Mouse (Mus musculus) CH12.LX (cell line): ENCODE measurements around the gene Nono. TPM values are rescaled to one million over a fixed set of nuclear protein-coding genes. Genes with fewer than 3 reads are reported as not detected.

ENCODE experiments used
- DNase-seq: peaks from one replicate; pipeline ENCODE4 v3.0.0-alpha.2; 2013; ENCODE audit errors: extremely low read depth
- H3K27ac ChIP-seq: 2 replicates; pipeline ENCODE4 v1.5.1; 2012; ENCODE audit warnings: low read depth, mild to moderate bottlenecking, control low read depth, moderate library complexity; ENCODE audit not compliant: insufficient read depth
- H3K27me3 ChIP-seq: replicated peaks from 2 replicates; pipeline ENCODE3; 2012; ENCODE audit warnings: inconsistent platforms
- H3K36me3 ChIP-seq, 2 experiments: replicated peaks in 1 of 2; 2 replicates each; pipeline versions ENCODE3 to v1.6.1; 2012; ENCODE audit warnings: inconsistent platforms in 1 of 2, low read length in 1 of 2, mild to moderate bottlenecking in 1 of 2, mixed read lengths in 1 of 2, moderate library complexity in 1 of 2; ENCODE audit not compliant: control insufficient read depth in 1 of 2, insufficient read depth in 1 of 2
- H3K4me1 ChIP-seq, 2 experiments: 2 replicates each; pipeline ENCODE4 v1.6.1; 2012; ENCODE audit warnings: inconsistent platforms in 1 of 2, moderate library complexity in 1 of 2; ENCODE audit not compliant: insufficient read depth in 2 of 2, control insufficient read depth in 1 of 2
- H3K4me2 ChIP-seq: 2 replicates; pipeline ENCODE4 v1.6.1; 2012; ENCODE audit warnings: low read depth, mild to moderate bottlenecking, control low read depth; ENCODE audit not compliant: poor library complexity, insufficient read depth, severe bottlenecking
- H3K4me3 ChIP-seq, 3 experiments: fragments of 150-350 bp in 1 of 3; sonication (generic) in 1 of 3; replicated peaks in 1 of 3; 2 replicates each; pipeline versions ENCODE3 to v1.5.1; 2011 to 2012; ENCODE audit warnings: low read depth in 2 of 3, low read length in 2 of 3, mild to moderate bottlenecking in 2 of 3, moderate library complexity in 2 of 3, control low read depth in 1 of 3, improper control_type of control experiment in 1 of 3, inconsistent platforms in 1 of 3, mixed read lengths in 1 of 3; ENCODE audit not compliant: poor library complexity in 1 of 3
- H3K79me2 ChIP-seq: replicated peaks from 2 replicates; pipeline ENCODE4 v1.6.1; 2012; ENCODE audit warnings: mild to moderate bottlenecking, moderate library complexity; ENCODE audit not compliant: control insufficient read depth, poor library complexity, insufficient read depth, severe bottlenecking; ENCODE audit errors: extremely low read depth
- H3K9ac ChIP-seq: 2 replicates; pipeline ENCODE4 v1.6.1; 2012; ENCODE audit warnings: low read depth, mild to moderate bottlenecking, control low read depth, moderate library complexity; ENCODE audit not compliant: insufficient read depth
- H3K9me3 ChIP-seq: replicated peaks from 2 replicates; pipeline ENCODE3; 2012; ENCODE audit warnings: low read length, inconsistent platforms, mixed read lengths
- BHLHE40 ChIP-seq: IDR thresholded peaks from 2 replicates; pipeline ENCODE4 v1.6.1; 2011; ENCODE audit warnings: mild to moderate bottlenecking, low read depth, low read length, improper control_type of control experiment
- CHD2 ChIP-seq: IDR thresholded peaks from 2 replicates; pipeline ENCODE4 v1.6.1; 2011; ENCODE audit warnings: low read length, improper control_type of control experiment
- CTCF ChIP-seq, 2 experiments: IDR thresholded peaks in 1 of 2; conservative IDR thresholded peaks in 1 of 2; 2 replicates each; pipeline ENCODE4 v1.5.1; 2011 to 2012; ENCODE audit warnings: low read depth in 2 of 2, low read length in 2 of 2, improper control_type of control experiment in 1 of 2, inconsistent platforms in 1 of 2, mild to moderate bottlenecking in 1 of 2, moderate library complexity in 1 of 2
- ELF1 ChIP-seq: IDR thresholded peaks from 2 replicates; pipeline ENCODE4 v1.6.1; 2014; ENCODE audit warnings: low read depth, mild to moderate bottlenecking, inconsistent platforms, low read length, improper control_type of control experiment
- ETS1 ChIP-seq: conservative IDR thresholded peaks from 2 replicates; pipeline ENCODE4 v1.6.1; 2012; ENCODE audit warnings: low read depth, mild to moderate bottlenecking, inconsistent platforms, low read length, improper control_type of control experiment, moderate library complexity
- HCFC1 ChIP-seq: IDR thresholded peaks from 2 replicates; pipeline ENCODE4 v1.6.1; 2012; ENCODE audit warnings: low read depth, mild to moderate bottlenecking, inconsistent platforms, low read length, improper control_type of control experiment
- IRF4 ChIP-seq: IDR thresholded peaks from 2 replicates; pipeline ENCODE4 v1.6.1; 2014; ENCODE audit warnings: low read depth, mild to moderate bottlenecking, inconsistent platforms, low read length, improper control_type of control experiment
- KAT2A ChIP-seq: IDR thresholded peaks from 2 replicates; pipeline ENCODE4 v1.6.1; 2012; ENCODE audit warnings: low read length, improper control_type of control experiment, inconsistent platforms; ENCODE audit not compliant: insufficient replicate concordance
- MAFK ChIP-seq: IDR thresholded peaks from 2 replicates; pipeline ENCODE4 v1.6.1; 2011; ENCODE audit warnings: low read length, improper control_type of control experiment; ENCODE audit not compliant: insufficient replicate concordance
- MAX ChIP-seq: IDR thresholded peaks from 2 replicates; pipeline ENCODE4 v1.6.1; 2011; ENCODE audit warnings: low read length, improper control_type of control experiment
- MAZ ChIP-seq: IDR thresholded peaks from 2 replicates; pipeline ENCODE4 v1.6.1; 2012; ENCODE audit warnings: low read depth, mild to moderate bottlenecking, inconsistent platforms, low read length, improper control_type of control experiment, moderate library complexity
- MXI1 ChIP-seq: IDR thresholded peaks from 2 replicates; pipeline ENCODE4 v1.6.1; 2011; ENCODE audit warnings: mild to moderate bottlenecking, low read depth, low read length, improper control_type of control experiment
- MYC ChIP-seq: IDR thresholded peaks from 2 replicates; pipeline ENCODE4 v1.6.1; 2011; ENCODE audit warnings: low read depth, mild to moderate bottlenecking, improper control_type of control experiment, low read length
- NELFE ChIP-seq: IDR thresholded peaks from 2 replicates; pipeline ENCODE4 v1.6.1; 2011; ENCODE audit warnings: low read depth, low read length, improper control_type of control experiment
- NRF1 ChIP-seq: IDR thresholded peaks from 2 replicates; pipeline ENCODE4 v1.6.1; 2014; ENCODE audit warnings: low read depth, mild to moderate bottlenecking, inconsistent platforms, low read length, improper control_type of control experiment, moderate library complexity
- POLR2A ChIP-seq: IDR thresholded peaks from 2 replicates; pipeline ENCODE4 v1.6.1; 2011; ENCODE audit warnings: low read depth, mild to moderate bottlenecking, improper control_type of control experiment, low read length
- SIN3A ChIP-seq: IDR thresholded peaks from 2 replicates; pipeline ENCODE4 v1.6.1; 2012; ENCODE audit warnings: low read length, improper control_type of control experiment, inconsistent platforms
- TBP ChIP-seq: conservative IDR thresholded peaks from 2 replicates; pipeline ENCODE4 v1.6.1; 2011; ENCODE audit warnings: low read depth, low read length, improper control_type of control experiment
- UBTF ChIP-seq: IDR thresholded peaks from 2 replicates; pipeline ENCODE4 v1.6.1; 2012; ENCODE audit warnings: low read depth, mild to moderate bottlenecking, inconsistent platforms, low read length, improper control_type of control experiment, moderate library complexity
- USF2 ChIP-seq: conservative IDR thresholded peaks from 2 replicates; pipeline ENCODE4 v1.6.1; 2011; ENCODE audit warnings: low read depth, low read length, improper control_type of control experiment
- ZC3H11A ChIP-seq: IDR thresholded peaks from 2 replicates; pipeline ENCODE4 v1.6.1; 2012; ENCODE audit warnings: low read depth, mild to moderate bottlenecking, inconsistent platforms, low read length, improper control_type of control experiment
- ZNF384 ChIP-seq: IDR thresholded peaks from 2 replicates; pipeline ENCODE4 v1.6.1; 2012; ENCODE audit warnings: low read depth, low read length, improper control_type of control experiment, inconsistent platforms
- dilution Hi-C: fragments of 300-500 bp; cut with MboI; formaldehyde crosslinking; loops from 2 replicates; pipeline ENCODE4 v1.14.3; 2020; ENCODE audit warnings: low sequenced_read_pairs; ENCODE audit not compliant: extremely low pct_unique_long_range_greater_than_20kb, extremely low pct_ligation_motif_present
- in situ Hi-C: fragments of 300-500 bp; cut with MboI; formaldehyde crosslinking; loops from 3 replicates; pipeline ENCODE4 v1.14.3; 2019; ENCODE audit warnings: low sequenced_read_pairs, low pct_ligation_motif_present, low pct_unique_long_range_greater_than_20kb, mixed read lengths
- polyA plus RNA-seq: library from polyadenylated mRNA; unstranded; fragments of >175 nt; gene quantifications from 2 replicates; pipeline ENCODE4 v1.2.1, GENCODE M21; 2012; ENCODE audit warnings: low read depth; ENCODE audit not compliant: insufficient read length
- total RNA-seq, 2 experiments: library from RNA; depleted of rRNA; stranded (reverse); fragments of 300-350 nt in 1 of 2; fragments of >200 nt in 1 of 2; gene quantifications; 2 replicates each; pipeline ENCODE4 v1.2.3; 2012 to 2014

The Nono gene
- total RNA-seq (2012; rRNA removed) (314 and 325 TPM in 2 replicates), total RNA-seq (2014; rRNA removed) (388 and 398 TPM in 2 replicates), polyA plus RNA-seq (535 and 618 TPM in 2 replicates)

DNA sequence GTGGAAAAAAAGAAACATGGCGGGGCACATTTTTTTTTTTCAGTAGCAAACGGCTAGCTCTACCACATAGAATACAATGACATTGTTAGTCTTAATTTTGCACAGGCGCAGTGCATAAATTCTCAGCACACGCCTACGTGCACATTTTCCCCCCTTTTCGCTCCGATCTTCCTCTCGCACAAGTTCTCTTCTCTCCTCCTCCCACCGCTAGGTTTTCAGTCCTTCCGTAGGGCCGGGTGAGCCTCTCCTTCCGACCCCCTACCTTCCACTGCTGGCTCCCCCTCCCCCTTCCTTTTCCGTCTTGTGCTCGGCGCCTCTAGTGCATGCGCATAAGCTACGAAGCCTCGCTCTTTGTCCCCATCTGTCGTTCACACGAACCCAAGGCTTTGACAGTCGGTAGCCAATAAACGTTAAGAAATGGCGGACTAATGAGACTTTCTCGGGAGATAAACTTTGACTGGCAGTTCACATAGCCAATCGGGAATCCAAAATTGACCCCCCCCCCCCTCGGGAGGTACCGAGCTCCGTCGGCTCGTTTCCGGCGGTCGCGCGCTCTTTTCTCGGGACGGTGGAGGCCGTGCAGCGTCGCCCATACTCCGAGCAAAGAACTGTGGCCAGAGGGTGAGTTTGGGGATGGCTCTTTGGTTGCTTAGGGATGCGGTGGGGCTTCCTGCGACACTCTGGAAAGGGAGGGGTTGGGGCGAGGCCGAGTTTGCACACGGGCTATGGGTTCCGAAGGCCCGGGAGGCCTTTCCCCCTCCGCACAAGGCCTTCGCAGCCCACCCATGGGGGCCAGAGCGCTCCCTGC lies at the start of gene Nono:
Nono (plus strand) TSS at position 177 of the 808 bp plus-strand sequence.
- no peaks in the 10 kb centered on the region for H3K27me3 ChIP-seq
- peak within 1 kb of the TSS; percentile 78 for H3K4me2 ChIP-seq
- no peaks in the 10 kb centered on the region for H3K9me3 ChIP-seq
- peak; percentile 97 for DNase-seq
- H3K9ac ChIP-seq = peak within 1 kb of the TSS; percentile 72
- H3K4me1 ChIP-seq = peaks cover 0 to 13% of the 10 kb centered on the region in 2 experiments; a peak in 1 of 4 replicates
- peaks cover 41% of the 10 kb centered on the region for H3K79me2 ChIP-seq
- TF ChIP-seq NELFE (peak; percentile 49; the same call in 1 of the 2 replicates), CHD2 (peak; percentile 77), ZNF384 (peak; percentile 91), ELF1 (peak; percentile 77), MAX (no peak), MAFK (no peak), IRF4 (peak; percentile 30), HCFC1 (peak; percentile 57), POLR2A (peak; percentile 71), MAZ (peak; percentile 94), USF2 (no peak), MXI1 (peak; percentile 52; the same call in 1 of the 2 replicates), ZC3H11A (no peak), UBTF (no peak), CTCF (conservative IDR thresholded peaks at IDR 0.05 in 1 of 2, IDR thresholded peaks at IDR 0.05 in 1 of 2; ENCODE audit: low read depth in 2 of 2, low read length in 2 of 2) (peak in 1 of 2 experiments; percentile 7; a peak in 1 of 4 replicates), KAT2A (0 out of 2 replicates have a peak, but pooled peaks have one; percentile 2), ETS1 (0 out of 2 replicates have a peak, but pooled peaks have one; percentile 23), NRF1 (peak; percentile 86), SIN3A (peak; percentile 82), TBP (0 out of 2 replicates have a peak, but pooled peaks have one; percentile 40), BHLHE40 (peak; percentile 55), MYC (peak; percentile 25; the same call in 1 of the 2 replicates)
- peak within 1 kb of the TSS; percentile 66 to 77 (median 74) for H3K4me3 ChIP-seq
- peaks cover 9 to 17% of the 10 kb centered on the region in 2 experiments for H3K36me3 ChIP-seq
- peak within 1 kb of the TSS; percentile 94 for H3K27ac ChIP-seq
- dilution Hi-C loops (no loop called here), in situ Hi-C loops (loop anchor here (25.0 kb wide), 1 partner anchor 133 kb away; no protein-coding TSS in a partner anchor)
